Mouse (Mus musculus): ENCODE measurements at regions not wholly inside any gene's neighbourhood (a gene's known extent, or its start where the extent isn't known, plus 50 kb on each side); places are given as distances from the start of the nearest gene placed in this dataset.

- peak; percentile 72 for ATAC-seq (ENCODE audit: low TSS enrichment)
Measured at GRCm38 (mm10) chrX:14273628-14274337, 62.8 kb downstream of the H2al1n start.

DNA sequence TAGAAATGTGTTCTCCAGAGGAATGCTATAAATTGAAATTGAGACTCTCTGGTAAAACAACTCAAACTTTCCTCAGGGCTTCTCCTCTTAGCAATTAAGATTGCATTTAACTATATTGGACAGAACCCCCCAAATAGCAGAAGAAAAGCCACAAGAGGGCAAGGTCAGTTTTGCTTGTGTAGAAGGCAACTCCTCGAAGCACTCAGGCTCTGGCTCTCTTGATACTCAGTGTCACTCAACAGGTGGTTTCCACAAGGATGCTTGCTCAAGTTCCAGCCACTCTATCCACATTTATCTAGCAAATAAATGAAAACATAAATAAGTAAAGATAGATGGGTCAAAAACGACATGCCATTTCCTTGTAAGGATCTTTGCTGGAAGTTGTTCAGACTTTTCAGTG, 68.4 kb downstream of the H2al1n start:
- ATAC-seq (ENCODE audit: low TSS enrichment): no peak

- no peak for ATAC-seq (ENCODE audit: low TSS enrichment)
Measured at GRCm38 (mm10) chrX:14279736-14280135, 68.8 kb downstream of the H2al1n start.

- ATAC-seq (ENCODE audit: low TSS enrichment): no peak
Measured at GRCm38 (mm10) chrX:14294890-14295289, 83.9 kb downstream of the H2al1n start.

- 0 out of 2 replicates have a peak, but pooled peaks have one; percentile 27 for ATAC-seq (ENCODE audit: low TSS enrichment)
Measured at GRCm38 (mm10) chrX:14302125-14302524, 91.2 kb downstream of the H2al1n start.

DNA sequence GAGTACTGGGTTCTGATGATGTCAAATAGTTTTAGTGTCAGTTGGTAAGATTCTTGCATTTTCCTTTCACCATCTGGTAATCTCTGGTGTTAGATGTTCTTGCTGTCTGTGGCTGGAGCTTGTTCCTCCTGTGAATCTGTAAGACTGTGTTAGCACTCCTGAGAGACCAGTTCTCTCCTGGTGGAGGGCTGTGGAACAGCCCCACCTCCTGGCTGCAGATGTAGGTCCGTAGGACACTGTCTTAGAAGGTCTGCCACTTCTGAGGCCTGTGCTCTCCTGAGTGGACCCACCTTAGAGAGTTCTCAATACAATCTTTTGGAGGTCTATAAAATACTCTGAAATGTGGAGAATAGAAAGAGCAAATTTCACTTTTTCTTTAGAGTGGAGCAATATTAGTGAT, 101.8 kb downstream of the H2al1n start:
- ATAC-seq (ENCODE audit: low TSS enrichment): no peak

DNA sequence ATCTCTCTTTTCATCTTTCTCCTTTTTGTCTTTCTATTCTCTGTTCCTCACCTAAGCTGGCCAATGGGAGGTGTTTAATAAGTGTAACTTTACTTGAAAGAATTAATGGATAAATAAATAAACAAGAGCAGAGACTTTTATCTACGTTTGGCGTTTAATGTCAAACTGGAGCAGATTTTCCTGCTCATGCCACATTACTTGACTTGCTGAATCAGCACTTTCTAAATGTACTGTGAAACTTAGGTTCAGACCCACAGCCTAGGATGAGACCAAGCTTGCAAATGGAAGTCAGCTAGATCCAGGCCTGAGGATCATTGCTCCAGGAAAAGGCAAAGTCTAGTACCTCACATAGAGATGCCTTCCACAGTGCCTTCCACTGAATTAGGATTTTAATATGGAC, 141.5 kb downstream of the H2al1n start:
- no peak for ATAC-seq (ENCODE audit: low TSS enrichment)

- no peak for ATAC-seq (ENCODE audit: low TSS enrichment)
Measured at GRCm38 (mm10) chrX:14353366-14353765, 142.4 kb downstream of the H2al1n start.

DNA sequence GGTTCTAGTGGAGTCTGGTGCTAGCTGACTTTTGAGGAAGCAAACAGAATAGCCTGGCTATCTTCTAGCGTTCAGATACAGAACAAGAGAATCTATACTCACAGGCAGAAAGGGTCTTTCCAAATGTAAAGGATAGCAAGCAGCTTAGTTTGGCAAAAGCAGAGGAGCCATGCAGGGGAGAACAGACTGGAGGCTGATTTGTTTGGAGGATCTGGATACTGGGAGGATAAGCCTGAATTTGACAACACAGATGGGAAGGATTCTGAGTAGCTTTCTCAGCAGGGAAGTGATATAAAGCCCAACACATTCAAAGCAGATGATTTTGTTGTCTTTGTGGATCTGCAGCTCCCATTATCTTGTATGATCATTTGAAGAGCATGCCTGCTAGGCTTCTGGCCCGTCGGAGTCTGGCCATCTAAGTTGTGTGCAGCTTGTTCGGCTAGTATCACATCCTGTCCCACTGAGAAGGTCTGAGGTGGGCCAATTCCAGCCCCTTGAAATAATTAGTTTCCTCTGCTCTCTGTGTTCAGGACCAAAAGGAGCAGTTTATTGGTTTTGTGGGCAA, 145.6 kb downstream of the H2al1n start:
- 0 out of 2 replicates have a peak, but pooled peaks have one; percentile 27 for ATAC-seq (ENCODE audit: low TSS enrichment)
